Mouse (Mus musculus) liver, embryonic 12.5 days (tissue): ENCODE results near the gene Ect2. TPM values are rescaled to one million over a fixed set of nuclear protein-coding genes. Genes with fewer than 3 reads are reported as not detected.
A peak's percentile ranks its signal among the peaks of the same experiment; 100 is the strongest.

Experiments
- ATAC-seq: fragments of 200-750 bp; cut with Nextera tagmentation; 2 replicates; pipeline ENCODE4 v1.8.0; 2017; ENCODE audit warnings: moderate number of reproducible peaks, mild to moderate bottlenecking, moderate library complexity
- H3K27ac ChIP-seq: fragments of 300-500 bp; sonication (generic); 2 replicates; pipeline ENCODE4 v1.5.1; 2016; ENCODE audit warnings: mild to moderate bottlenecking
- H3K27me3 ChIP-seq: fragments of 300-500 bp; sonication (generic); replicated peaks from 2 replicates; pipeline ENCODE4 v1.6.1; 2016; ENCODE audit warnings: mild to moderate bottlenecking, moderate library complexity
- H3K36me3 ChIP-seq: fragments of 300-500 bp; sonication (generic); 2 replicates; pipeline ENCODE4 v1.6.1; 2016; ENCODE audit warnings: mild to moderate bottlenecking, moderate library complexity
- H3K4me1 ChIP-seq: fragments of 300-500 bp; sonication (generic); 2 replicates; pipeline ENCODE4 v1.6.1; 2016
- H3K4me2 ChIP-seq: fragments of 300-500 bp; sonication (generic); 2 replicates; pipeline ENCODE4 v1.6.1; 2016; ENCODE audit warnings: mild to moderate bottlenecking, moderate library complexity
- H3K4me3 ChIP-seq: fragments of 300-500 bp; sonication (generic); 2 replicates; pipeline ENCODE4 v1.5.1; 2016; ENCODE audit warnings: mild to moderate bottlenecking, moderate library complexity
- H3K9ac ChIP-seq: fragments of 300-500 bp; sonication (generic); 2 replicates; pipeline ENCODE4 v1.6.1; 2016; ENCODE audit warnings: mild to moderate bottlenecking, moderate library complexity
- H3K9me3 ChIP-seq: fragments of 300-500 bp; sonication (generic); replicated peaks from 2 replicates; pipeline ENCODE4 v1.6.1; 2016; ENCODE audit warnings: mild to moderate bottlenecking, moderate library complexity
- WGBS: fragments of 180-500 bp; shearing (Covaris S2); methylation state at CpG from one replicate; pipeline ENCODE4 v1.1.7; 2016; ENCODE audit not compliant: insufficient replicate concordance; 5-methylcytosine and 5-hydroxymethylcytosine counted together
- polyA plus RNA-seq: library from polyadenylated mRNA; unstranded; fragments of >200 nt; fragmentation: Nextera tagmentation; extraction: Ambion mirVana; gene quantifications from 2 replicates; pipeline ENCODE4 v1.2.1, GENCODE M21; 2016

The Ect2 gene
- polyA plus RNA-seq, 1 experiment from 2014 or later: 45.4 TPM

DNA sequence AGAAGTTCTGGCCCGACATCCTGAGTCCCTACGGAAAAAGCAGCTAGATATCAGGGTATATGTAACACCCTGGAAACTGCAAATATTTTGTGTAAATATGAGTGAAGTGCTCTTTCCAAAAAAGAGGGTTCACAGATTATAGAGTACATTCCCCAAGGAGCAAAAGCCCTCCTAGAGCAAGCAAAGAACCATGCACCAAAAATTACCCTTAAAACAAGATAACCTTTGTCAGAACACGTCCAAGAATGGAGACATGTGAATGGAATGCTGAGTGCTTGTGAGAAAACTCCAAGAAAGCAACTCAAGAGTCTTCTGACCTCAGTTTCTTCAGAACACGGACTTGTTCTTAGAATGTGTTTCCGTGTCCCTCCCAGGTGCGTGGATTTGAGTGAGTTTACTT is 50.7 kb downstream of the Ect2 start:
- Histone ChIP-seq H3K4me3 (no peak overlapping the region), H3K4me1 (no peaks in the 10 kb centered on the region), H3K27ac (no peak overlapping the region), H3K4me2 (no peak overlapping the region), H3K36me3 (peaks cover 88% of the 10 kb centered on the region), H3K9me3 (no peaks in the 10 kb centered on the region), H3K27me3 (no peaks in the 10 kb centered on the region), H3K9ac (no peak overlapping the region)
- no peak for ATAC-seq
- 90% methylated on average over 6 of the region's 6 CpGs for WGBS

DNA sequence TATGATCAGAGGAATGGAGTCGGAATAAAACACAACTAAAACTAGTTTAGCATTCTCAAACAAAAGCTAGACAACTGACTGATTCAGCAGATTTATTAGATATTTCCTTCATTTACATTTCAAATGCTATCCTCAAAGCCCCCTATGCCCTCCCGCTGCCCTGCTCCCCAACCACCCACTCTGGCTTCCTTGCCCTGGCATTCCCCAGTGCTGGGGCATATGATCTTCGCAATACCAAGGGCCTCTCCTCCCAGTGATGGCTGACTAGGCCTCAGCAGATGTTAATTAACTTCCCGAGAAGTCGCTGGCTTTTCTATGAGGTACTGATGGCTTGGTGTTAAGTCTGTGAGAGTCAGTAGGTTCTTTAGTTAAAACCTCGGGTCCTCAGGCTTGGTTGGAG is 55.0 kb downstream of the Ect2 start:
- WGBS: 88% methylated on average over 6 of the region's 6 CpGs

DNA sequence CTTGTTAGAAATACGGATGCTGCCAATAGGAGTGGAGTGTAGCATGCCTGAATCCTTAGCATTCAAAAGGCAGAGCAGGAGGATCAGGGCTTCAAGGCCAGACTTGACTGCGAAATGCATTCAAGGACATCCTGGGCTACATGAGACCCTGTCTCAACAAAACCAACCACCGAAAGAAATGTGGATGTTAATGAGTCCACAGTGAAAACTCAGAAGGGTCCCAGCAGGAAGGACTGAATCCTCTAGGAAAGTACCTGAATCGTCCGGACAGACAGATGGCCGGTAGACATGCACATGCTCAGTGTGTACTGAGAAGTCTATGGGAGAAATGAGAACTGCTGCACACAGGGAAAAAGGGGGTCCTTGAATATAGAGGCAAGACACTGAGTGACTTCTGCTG is 67.5 kb downstream of the Ect2 start:
- H3K4me1 ChIP-seq: no peaks in the 10 kb centered on the region
- no peak overlapping the region for H3K4me3 ChIP-seq
- H3K4me2 ChIP-seq: no peak overlapping the region
- WGBS: 93% methylated on average over 6 of the region's 6 CpGs
- no peaks in the 10 kb centered on the region for H3K9me3 ChIP-seq
- no peak for ATAC-seq
- H3K27ac ChIP-seq: no peak overlapping the region
- H3K27me3 ChIP-seq: no peaks in the 10 kb centered on the region
- H3K36me3 ChIP-seq: peaks cover 67% of the 10 kb centered on the region
- H3K9ac ChIP-seq: no peak overlapping the region

More for the DNA sequence above, 55.0 kb downstream of the Ect2 start:
- Histone ChIP-seq H3K27ac (no peak overlapping the region), H3K4me1 (no peaks in the 10 kb centered on the region), H3K4me3 (no peak overlapping the region), H3K9me3 (no peaks in the 10 kb centered on the region), H3K9ac (no peak overlapping the region), H3K27me3 (no peaks in the 10 kb centered on the region), H3K36me3 (peaks cover 86% of the 10 kb centered on the region), H3K4me2 (no peak overlapping the region)
- ATAC-seq: no peak

DNA sequence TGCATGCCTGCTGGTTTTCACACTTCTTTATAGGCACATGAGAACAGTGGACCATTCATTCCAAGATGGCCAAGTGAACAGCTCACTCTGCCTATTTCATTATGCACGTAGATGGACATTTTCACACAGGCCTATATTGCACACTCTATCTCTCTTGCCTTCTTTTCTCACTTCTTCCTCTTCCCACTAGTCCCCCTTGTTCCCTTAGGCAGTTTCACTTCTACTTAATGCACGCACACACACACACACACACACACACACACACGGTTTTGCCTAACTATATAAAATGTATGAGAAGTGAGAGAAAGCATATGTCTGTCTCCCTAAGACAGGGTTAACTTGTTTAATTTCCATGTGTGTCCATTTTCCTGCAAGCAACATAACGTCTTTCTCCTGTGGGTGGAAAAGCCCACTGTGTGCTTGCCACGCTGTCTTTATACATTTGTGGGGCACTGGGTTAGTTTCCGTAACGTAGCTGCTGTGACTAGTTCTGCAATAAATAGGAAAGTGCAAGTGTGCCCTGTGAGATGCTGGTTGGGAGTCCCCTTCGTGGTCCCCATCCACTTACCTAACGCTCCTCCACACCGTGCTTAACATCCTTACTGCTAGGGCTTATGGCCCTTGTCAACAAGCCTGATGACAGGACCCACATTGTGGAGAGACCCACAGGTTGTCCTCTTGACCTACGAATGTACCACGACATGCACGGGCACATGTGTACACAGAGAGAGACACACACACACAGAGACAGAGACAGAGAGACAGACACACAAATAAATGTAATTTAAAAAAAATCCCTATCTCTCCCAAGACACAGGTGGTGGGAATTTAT is 72.2 kb downstream of the Ect2 start:
- no peak for ATAC-seq
- no peaks in the 10 kb centered on the region for H3K4me1 ChIP-seq
- H3K36me3 ChIP-seq: peaks cover 24% of the 10 kb centered on the region
- H3K27me3 ChIP-seq: no peaks in the 10 kb centered on the region
- H3K4me3 ChIP-seq: no peak overlapping the region
- no peak overlapping the region for H3K9ac ChIP-seq
- H3K27ac ChIP-seq: no peak overlapping the region
- no peaks in the 10 kb centered on the region for H3K9me3 ChIP-seq
- H3K4me2 ChIP-seq: no peak overlapping the region
- 83% methylated on average over 13 of the region's 13 CpGs for WGBS

DNA sequence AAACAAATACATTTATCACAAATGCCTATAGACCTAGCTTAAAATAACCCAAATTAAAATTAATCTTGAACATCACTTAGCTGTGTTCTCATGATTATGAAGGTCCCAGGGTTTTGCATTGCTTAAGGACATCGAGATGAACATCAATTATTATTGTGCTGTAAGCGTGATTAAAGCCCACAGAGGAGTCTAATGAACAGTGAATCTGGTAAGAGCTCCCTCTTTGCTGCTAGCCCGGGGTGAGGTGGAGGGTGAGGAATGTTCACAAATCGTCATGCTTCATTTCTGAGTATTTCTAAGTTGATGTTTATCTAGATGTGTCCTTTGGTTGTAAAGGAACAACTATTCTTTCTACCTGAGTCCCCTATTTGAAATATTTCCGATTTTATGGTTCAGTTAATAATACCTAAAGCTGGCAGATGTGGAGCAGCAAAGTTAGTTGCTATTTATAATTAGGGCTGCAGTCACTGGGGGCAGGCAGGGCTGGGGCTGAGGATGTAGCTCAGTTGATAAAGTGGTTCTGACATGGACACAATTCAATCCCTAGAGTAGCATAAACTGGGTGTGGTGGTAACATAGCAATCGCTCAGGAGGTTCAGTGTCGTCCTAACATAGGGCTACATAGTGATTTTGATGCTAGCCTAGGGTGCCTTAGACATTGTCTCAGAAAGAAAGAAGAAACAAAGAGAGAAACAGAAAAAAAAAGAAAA is 73.5 kb downstream of the Ect2 start:
- no peak overlapping the region for H3K27ac ChIP-seq
- H3K9ac ChIP-seq: no peak overlapping the region
- 75% methylated on average over 7 of the region's 7 CpGs for WGBS
- no peak overlapping the region for H3K4me3 ChIP-seq
- ATAC-seq: no peak
- no peaks in the 10 kb centered on the region for H3K9me3 ChIP-seq
- H3K4me1 ChIP-seq: no peaks in the 10 kb centered on the region
- H3K4me2 ChIP-seq: no peak overlapping the region
- H3K36me3 ChIP-seq: peaks cover 17% of the 10 kb centered on the region
- no peaks in the 10 kb centered on the region for H3K27me3 ChIP-seq

DNA sequence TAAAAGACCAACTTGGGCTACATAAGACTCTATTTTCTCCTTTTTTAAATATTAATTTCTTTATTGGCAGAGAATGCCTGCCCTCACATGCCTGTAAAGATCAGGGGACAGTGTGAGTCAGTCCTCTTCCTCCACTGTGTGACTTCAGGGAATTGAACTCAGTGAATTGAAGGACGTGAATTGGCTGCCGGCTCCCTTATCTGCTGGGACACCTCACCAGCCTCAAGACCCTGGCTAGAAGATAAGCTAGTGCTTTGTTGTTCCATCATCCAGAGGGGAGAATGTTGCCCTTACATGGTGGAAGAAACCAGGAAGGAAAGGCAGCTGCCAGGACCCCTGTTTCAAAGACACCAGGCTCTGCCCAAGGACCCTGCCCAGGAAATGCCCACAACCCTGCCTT is 79.8 kb downstream of the Ect2 start:
- Histone ChIP-seq H3K27me3 (no peaks in the 10 kb centered on the region), H3K9ac (no peak overlapping the region), H3K4me3 (no peak overlapping the region), H3K9me3 (no peaks in the 10 kb centered on the region), H3K27ac (no peak overlapping the region), H3K36me3 (no peaks in the 10 kb centered on the region), H3K4me1 (peaks cover 13% of the 10 kb centered on the region; the same call in 1 of the 2 replicates), H3K4me2 (no peak overlapping the region)
- ATAC-seq: peak; percentile 81
- WGBS: 17% methylated on average over 2 of the region's 2 CpGs

DNA sequence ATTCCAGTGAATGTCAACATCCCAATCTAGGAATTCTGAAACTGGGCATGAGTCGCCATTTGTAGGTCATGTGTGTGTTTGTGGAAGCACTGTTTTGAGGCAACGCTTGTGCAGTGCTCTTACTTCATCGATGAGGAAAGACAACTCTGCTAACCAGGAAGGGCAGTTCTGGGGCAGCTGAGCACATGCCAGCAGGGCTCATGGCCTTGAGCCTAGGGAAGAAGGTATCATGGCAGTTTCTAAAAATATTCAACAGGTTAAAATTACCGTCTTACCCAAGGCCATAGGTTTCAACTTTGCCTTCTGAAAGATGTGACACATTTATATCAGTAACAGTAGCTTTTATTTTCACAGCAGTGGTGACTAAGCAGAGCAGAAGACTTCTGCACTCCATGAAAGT is 82.0 kb downstream of the Ect2 start:
- no peaks in the 10 kb centered on the region for H3K27me3 ChIP-seq
- H3K9ac ChIP-seq: no peak overlapping the region
- no peaks in the 10 kb centered on the region for H3K9me3 ChIP-seq
- H3K36me3 ChIP-seq: no peaks in the 10 kb centered on the region
- WGBS: 70% methylated on average over 4 of the region's 4 CpGs
- peaks cover 13% of the 10 kb centered on the region; the same call in 1 of the 2 replicates for H3K4me1 ChIP-seq
- no peak overlapping the region for H3K4me3 ChIP-seq
- no peak for ATAC-seq
- no peak overlapping the region for H3K27ac ChIP-seq
- H3K4me2 ChIP-seq: no peak overlapping the region

DNA sequence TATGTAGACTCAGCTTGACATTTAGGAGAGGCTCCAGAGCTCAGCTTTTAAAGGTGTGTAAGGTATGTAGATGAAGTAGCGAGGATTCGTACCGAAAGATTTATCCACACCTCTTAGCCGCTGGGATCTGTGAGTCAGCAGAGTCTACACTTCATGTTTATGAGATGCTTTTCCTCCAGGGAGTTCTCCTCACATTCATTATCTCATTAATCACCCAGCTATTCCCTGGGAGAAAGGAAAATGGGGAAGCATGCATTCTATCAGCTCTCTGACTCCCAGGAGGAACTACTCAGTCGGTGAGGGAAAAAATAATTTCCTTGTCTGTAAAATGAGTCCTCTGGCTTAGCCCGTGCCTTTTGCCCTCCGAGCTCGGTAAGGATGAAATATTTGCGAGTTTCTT is 83.3 kb downstream of the Ect2 start:
- Histone ChIP-seq H3K36me3 (no peaks in the 10 kb centered on the region), H3K4me2 (no peak overlapping the region), H3K9me3 (no peaks in the 10 kb centered on the region), H3K9ac (no peak overlapping the region), H3K27ac (no peak overlapping the region), H3K4me1 (peaks cover 13% of the 10 kb centered on the region; the same call in 1 of the 2 replicates), H3K4me3 (no peak overlapping the region), H3K27me3 (no peaks in the 10 kb centered on the region)
- no peak for ATAC-seq
- 68% methylated on average over 9 of the region's 9 CpGs for WGBS

DNA sequence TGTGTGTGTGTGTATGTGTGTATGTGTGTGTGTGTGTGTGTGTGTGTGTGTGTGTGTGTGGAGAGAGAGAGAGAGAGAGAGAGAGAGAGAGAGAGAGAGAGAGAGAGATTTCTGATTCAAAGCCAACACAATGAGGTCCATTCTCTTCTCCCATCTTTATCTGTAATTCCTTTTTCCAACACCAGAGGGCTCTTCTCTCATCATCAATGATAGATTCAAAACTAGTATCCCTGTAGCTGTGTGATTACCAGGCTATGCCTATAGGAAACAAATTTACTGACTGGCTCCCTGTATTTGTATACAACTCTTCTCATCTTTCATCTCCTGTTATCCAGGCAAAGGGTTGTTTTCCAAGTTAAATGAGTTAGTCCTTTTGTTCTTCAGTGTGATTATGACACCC is 86.5 kb downstream of the Ect2 start:
- Histone ChIP-seq H3K9me3 (no peaks in the 10 kb centered on the region), H3K9ac (no peak overlapping the region), H3K4me3 (no peak overlapping the region), H3K4me2 (no peak overlapping the region), H3K27ac (no peak overlapping the region), H3K36me3 (no peaks in the 10 kb centered on the region), H3K27me3 (no peaks in the 10 kb centered on the region), H3K4me1 (no peaks in the 10 kb centered on the region)
- ATAC-seq: no peak

DNA sequence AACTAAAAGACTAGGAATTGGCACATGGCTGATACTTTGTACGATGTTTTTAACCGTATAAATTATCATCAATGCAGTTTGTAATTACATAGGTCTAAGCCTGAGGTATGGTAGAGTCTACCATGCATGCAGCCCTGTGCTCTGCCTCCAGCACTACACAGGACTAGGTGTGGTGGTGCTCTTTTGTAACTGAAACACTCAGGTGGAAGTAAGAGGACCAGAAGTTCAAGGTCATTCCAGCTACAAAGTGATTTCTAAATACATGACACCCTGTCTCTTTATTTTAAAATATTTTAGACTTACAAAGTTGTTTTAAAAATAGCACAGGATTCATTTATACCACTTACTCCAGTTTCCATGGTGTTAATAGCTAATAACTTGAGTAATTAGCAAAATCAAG is 88.8 kb downstream of the Ect2 start:
- no peaks in the 10 kb centered on the region for H3K4me1 ChIP-seq
- no peak overlapping the region for H3K9ac ChIP-seq
- WGBS: 69% methylated on average over 2 of the region's 2 CpGs
- H3K27ac ChIP-seq: no peak overlapping the region
- H3K27me3 ChIP-seq: no peaks in the 10 kb centered on the region
- no peaks in the 10 kb centered on the region for H3K36me3 ChIP-seq
- no peak overlapping the region for H3K4me3 ChIP-seq
- H3K4me2 ChIP-seq: no peak overlapping the region
- ATAC-seq: no peak
- no peaks in the 10 kb centered on the region for H3K9me3 ChIP-seq

DNA sequence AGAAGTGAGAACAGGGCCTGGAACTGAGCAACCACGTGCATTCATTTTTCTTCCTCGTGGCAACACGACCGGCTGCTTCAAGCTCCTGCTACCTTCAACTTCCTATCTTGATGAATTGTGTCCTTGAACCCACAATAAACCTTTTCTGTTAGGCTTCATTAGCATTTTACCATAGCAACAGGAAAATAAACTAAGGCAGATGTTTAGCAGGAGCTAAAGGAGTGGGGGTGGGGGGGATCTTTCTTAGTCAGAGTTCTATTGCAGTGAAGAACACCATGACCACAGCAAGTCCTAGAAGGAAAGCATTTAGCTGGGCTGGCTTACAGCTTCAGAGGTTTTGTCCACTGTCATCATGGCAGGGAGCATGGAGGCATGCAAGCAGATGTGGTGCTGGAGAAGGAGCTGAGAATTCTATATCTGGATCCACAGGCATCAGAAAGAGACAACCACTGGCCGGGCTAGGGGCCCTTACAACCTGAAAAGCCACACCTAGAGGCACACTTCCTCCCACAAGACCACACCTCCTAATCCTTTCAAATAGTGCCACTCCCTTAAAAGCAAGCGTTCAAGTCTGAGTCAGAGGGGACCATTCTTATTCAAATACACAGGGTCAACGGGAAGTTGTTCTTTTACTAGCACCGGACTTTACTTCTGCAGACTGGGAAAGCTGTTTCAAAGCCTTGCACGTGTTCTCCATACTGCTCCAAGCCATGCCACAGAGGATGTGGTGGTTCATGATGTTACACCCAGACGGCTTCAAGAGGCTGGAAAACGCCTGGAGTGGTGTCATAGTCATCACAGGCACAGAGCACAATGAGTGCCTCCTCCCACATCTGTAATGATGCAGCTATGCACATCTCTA is 90.0 kb downstream of the Ect2 start:
- Histone ChIP-seq H3K4me1 (no peaks in the 10 kb centered on the region), H3K4me3 (no peak overlapping the region), H3K4me2 (no peak overlapping the region), H3K9ac (no peak overlapping the region), H3K27me3 (no peaks in the 10 kb centered on the region), H3K36me3 (no peaks in the 10 kb centered on the region), H3K27ac (no peak overlapping the region), H3K9me3 (no peaks in the 10 kb centered on the region)
- no peak for ATAC-seq
- 68% methylated on average over 11 of the region's 11 CpGs for WGBS

DNA sequence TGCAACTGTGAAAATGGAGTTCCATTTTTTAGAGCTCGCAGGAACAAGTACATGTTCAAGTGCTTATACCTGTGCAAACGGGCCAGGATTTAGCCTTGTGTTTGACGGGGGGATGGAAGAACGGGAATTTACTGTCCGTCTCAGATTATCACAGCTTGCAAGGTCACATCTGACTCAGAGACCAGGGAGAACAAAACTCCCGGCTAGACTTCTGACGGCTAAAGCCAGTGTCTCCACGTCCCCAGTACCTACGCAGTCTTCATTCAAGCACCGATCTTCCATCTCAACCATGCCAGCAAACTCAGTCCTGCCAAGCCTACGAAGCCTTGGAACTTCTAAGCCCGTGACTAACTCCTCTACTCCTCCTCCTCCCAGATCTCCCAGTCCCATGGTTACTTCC is 93.2 kb downstream of the Ect2 start:
- no peaks in the 10 kb centered on the region for H3K36me3 ChIP-seq
- no peak overlapping the region for H3K4me3 ChIP-seq
- H3K27me3 ChIP-seq: no peaks in the 10 kb centered on the region
- H3K9ac ChIP-seq: no peak overlapping the region
- H3K4me2 ChIP-seq: no peak overlapping the region
- H3K27ac ChIP-seq: no peak overlapping the region
- WGBS: 78% methylated on average over 12 of the region's 12 CpGs
- ATAC-seq: no peak
- H3K4me1 ChIP-seq: no peaks in the 10 kb centered on the region
- H3K9me3 ChIP-seq: no peaks in the 10 kb centered on the region
